Mouse (Mus musculus): ENCODE results near the gene Arih2.

DNA sequence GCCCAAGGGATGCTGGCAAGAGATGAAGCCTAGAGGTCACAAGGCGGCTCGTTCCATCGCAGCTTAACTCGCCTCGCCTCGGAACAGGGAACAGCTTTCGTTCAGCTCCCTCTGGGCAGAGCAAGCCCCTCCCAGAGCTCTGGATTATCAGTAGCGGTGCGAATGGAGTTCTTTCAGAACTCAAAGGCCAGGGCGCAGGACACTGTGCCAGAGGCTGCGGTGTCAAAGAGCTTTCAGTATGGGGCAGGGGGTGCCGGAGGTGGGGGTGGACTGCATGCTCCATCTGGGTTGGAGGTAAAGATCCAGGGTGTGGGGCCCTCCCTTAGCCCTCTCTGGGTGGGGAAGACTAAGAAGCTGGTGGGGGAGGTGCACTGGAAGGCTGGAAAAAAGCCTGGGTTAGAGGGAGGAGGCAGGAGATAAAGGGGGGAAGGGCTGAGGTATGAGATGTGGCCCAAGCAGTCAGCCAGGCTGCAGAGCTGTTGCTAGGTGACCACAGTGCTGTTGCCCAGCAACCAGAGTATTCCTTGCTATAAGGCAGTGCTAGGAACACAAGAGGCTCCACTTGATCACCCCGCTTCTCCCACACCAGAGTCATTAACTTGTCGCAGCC is 61.5 kb downstream of the Arih2 start:
- TF ChIP-seq CTCF (IDR thresholded peaks at IDR 0.05; ENCODE audit: low read depth) = no peak
- TF ChIP-seq EP300 (IDR thresholded peaks at IDR 0.05; ENCODE audit: low read depth) = no peak
